Mouse (Mus musculus) MEL-GATA-1-ER (cell line): ENCODE results near the gene Pax7.

Experiments used
- DNase-seq: peaks from one replicate; pipeline ENCODE4 v3.0.0-alpha.2; 2012; ENCODE audit warnings: low read depth; ENCODE audit errors: extremely low read depth

Pax7 gene

GRCm38 (mm10) chr4:139813371-139813960 is 19.9 kb downstream of the Pax7 start:
- no peak for DNase-seq

GRCm38 (mm10) chr4:139811901-139812300 is 21.4 kb downstream of the Pax7 start:
- no peak for DNase-seq

GRCm38 (mm10) chr4:139811475-139811874 is 21.9 kb downstream of the Pax7 start:
- no peak for DNase-seq

- no peak for DNase-seq
Observed at GRCm38 (mm10) chr4:139810762-139811438, 22.4 kb downstream of the Pax7 start.

- DNase-seq: no peak
Observed at GRCm38 (mm10) chr4:139809381-139809820, 23.9 kb downstream of the Pax7 start.

- DNase-seq: no peak
Observed at GRCm38 (mm10) chr4:139807820-139808219, 25.5 kb downstream of the Pax7 start.

GRCm38 (mm10) chr4:139807191-139807808 is 26.0 kb downstream of the Pax7 start:
- no peak for DNase-seq

- no peak for DNase-seq
Observed at GRCm38 (mm10) chr4:139804896-139805295, 28.4 kb downstream of the Pax7 start.

GRCm38 (mm10) chr4:139803981-139804380 is 29.3 kb downstream of the Pax7 start:
- no peak for DNase-seq

GRCm38 (mm10) chr4:139799436-139800100 is 33.8 kb downstream of the Pax7 start:
- no peak for DNase-seq

GRCm38 (mm10) chr4:139797344-139797743 is 36.0 kb downstream of the Pax7 start:
- DNase-seq: no peak

GRCm38 (mm10) chr4:139796115-139796514 is 37.2 kb downstream of the Pax7 start:
- no peak for DNase-seq

- DNase-seq: no peak
Observed at GRCm38 (mm10) chr4:139791168-139791567, 42.2 kb downstream of the Pax7 start.

- DNase-seq: no peak
Observed at GRCm38 (mm10) chr4:139789772-139790171, 43.6 kb downstream of the Pax7 start.

- DNase-seq: no peak
Observed at GRCm38 (mm10) chr4:139782926-139783467, 50.3 kb downstream of the Pax7 start.

- no peak for DNase-seq
Observed at GRCm38 (mm10) chr4:139771125-139771631, 62.1 kb downstream of the Pax7 start.

GRCm38 (mm10) chr4:139767823-139768222 is 65.5 kb downstream of the Pax7 start:
- no peak for DNase-seq

- DNase-seq: no peak
Observed at GRCm38 (mm10) chr4:139767115-139767718, 66.1 kb downstream of the Pax7 start.

GRCm38 (mm10) chr4:139761911-139762310 is 71.4 kb downstream of the Pax7 start:
- DNase-seq: no peak

GRCm38 (mm10) chr4:139760736-139761135 is 72.6 kb downstream of the Pax7 start:
- DNase-seq: no peak
